Mouse (Mus musculus) left cerebral cortex, adult 8-10 months (tissue): ENCODE results near the gene Alox15. TPM values are rescaled to one million over a fixed set of nuclear protein-coding genes. Genes with fewer than 3 reads are reported as not detected.

Experiments used
- DNase-seq, 2 experiments: peaks; one replicate each; pipeline ENCODE4 v3.0.0; 2022; ENCODE audit warnings: low spot score in 2 of 2
- total RNA-seq, 4 experiments: library from RNA; stranded (reverse); gene quantifications; 2 replicates each; pipeline ENCODE4 v1.2.4; 2022

Gene Alox15
- total RNA-seq, 4 experiments from 2014 or later, result 0.35 TPM; not detected in 3

DNA sequence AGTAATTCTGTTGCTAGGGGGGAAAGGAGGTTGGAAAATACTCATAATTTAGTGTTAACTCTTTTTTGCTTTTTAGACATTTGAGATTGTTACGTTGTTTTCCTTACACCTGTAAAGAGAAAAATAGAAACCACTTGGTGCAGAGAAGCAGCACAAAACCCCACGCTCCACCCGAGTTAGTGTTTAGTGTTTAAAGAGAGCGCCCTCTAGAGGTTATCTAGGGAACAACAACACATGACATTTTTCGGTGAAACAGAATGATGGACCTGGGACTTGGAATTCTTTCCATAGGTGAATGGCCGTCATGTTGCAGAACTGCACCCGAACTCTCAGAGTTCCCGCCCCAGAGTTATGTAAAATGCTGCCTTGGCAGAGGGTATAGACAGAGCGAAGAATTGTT, 42.5 kb downstream of the Alox15 start:
- DNase-seq, result no peak

DNA sequence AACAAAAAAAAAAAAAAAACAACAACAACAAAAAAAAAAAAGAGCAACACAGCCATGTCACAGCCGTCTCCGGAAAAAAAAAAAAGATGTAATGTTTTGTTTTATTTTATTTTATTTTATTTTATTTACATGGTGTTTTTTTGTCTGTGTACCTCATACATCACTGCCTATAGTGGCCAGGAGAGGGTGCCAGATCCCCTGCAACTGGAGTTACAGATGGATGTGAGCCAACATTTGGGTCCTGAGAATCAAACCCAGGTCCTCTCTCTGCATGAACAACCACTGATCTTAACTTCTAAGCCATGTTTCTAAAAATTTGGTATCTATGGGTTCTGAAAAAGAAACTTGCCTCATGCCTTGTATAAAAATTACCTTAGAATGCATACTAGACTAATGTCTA, 43.5 kb downstream of the Alox15 start:
- no peak for DNase-seq

DNA sequence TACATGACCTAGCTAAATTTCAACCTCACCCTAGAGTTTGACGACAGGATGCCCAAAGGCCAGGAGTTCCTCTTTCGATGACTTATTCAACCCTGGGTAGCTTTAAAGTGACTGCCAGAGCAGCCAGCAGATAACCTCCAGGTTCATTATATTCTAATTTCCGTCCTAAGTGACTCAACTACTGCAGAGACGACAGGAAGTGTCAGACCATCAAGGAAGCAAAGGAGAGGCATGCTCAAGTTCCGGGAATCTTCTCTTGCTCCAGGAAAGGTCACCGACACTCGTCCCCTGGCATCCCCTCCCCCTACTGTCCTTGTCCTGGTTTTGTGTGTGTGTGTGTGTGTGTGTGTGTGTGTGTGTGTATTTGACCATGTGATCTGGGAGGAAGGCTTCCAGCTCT, 45.7 kb downstream of the Alox15 start:
- DNase-seq, result no peak

DNA sequence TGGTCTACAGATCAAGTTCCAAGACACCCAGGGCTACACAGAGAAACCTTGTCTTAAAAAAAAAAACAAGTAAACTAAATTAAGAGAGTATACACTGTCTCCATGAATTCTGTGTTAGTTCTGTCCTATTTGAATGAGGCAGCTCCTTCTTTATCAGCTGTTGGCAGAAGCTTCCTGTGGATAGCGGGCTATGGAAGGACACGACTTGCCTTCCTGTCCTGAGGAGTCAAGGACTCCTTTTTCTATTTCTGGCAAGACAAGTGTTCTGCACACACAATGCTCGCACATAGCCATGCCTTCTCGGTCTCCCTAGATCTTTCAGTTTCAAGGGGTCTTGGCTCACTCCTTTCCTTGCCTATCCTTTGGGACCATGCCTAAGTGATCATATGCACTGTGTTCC, 49.5 kb downstream of the Alox15 start:
- DNase-seq, result no peak

DNA sequence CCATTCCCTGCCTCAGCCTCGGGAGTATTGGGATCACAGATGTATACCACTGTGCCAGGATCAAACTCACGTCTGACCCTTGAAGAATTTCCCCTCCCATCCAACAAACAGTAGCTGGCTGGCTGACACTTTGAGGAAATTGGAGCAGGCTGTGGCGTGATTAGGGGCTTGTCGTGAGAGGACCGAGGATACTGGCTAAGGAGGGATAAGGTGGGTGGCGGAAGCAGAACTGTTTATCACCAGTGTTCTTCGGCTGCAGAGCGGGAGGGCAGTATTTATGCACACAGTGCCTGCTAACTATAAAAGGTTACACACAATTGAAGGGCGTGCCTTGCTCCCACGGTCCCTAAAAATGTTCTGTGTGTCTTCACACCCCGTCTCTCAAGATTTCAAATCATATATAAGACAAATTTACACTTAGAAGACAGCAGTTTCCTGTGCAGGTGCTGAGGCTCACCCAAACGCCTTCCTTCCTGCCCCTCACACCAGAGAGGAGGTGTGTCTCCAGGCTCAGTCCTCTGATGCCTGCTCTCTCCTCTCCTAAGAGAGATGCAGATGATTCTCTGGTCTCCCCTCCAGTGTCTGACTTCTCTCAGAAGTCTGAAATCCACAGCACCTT, 53.9 kb downstream of the Alox15 start:
- no peak for DNase-seq

DNA sequence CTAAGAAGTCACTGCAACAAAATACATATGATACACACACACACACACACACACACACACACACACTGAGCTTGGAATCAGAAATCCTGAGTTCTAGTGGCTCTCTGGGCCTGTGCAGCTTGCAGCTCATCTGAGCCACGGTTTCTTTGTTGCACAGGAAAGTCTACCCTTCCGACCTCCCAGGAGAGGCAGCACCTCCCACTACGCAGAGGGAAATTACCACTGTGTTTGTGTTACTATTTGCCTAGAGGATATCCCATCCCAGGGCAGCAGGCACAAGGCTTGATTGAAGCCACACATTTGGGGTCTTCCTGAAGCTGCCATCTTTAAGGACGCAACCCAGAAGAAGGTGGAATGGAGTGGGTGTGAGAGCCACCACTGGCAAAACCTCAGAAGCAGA, 54.4 kb downstream of the Alox15 start:
- no peak for DNase-seq

Other genes with a start within 250 kb of the Alox15 start
- 1 to 10 TPM in 1 of 4 experiments, under 1 TPM in 3; 0.57 to 1.1 (median 0.76) TPM for gene Mgl2, start 221.7 kb downstream of the Alox15 start, total RNA-seq
- gene Clec10a, start 195.8 kb downstream of the Alox15 start, total RNA-seq, result 1 to 10 TPM in 3 of 4 experiments, under 1 TPM in 1; 0.96 to 3.3 (median 2.7) TPM
- gene Slc16a11, start 139.3 kb downstream of the Alox15 start, total RNA-seq, result 10 to 100 TPM; 32.3 to 43.4 (median 36.5) TPM
- gene Slc16a13, start 131.0 kb downstream of the Alox15 start, total RNA-seq, result 10 to 100 TPM in 1 of 4 experiments, 1 to 10 TPM in 3; 7.6 to 10.4 (median 8.5) TPM
- 1 to 10 TPM; 1.0 to 2.2 (median 1.9) TPM for gene Bcl6b, start 122.2 kb downstream of the Alox15 start, total RNA-seq
- gene 0610010K14Rik, start 114.1 kb downstream of the Alox15 start, total RNA-seq, result 10 to 100 TPM; 41.0 to 46.9 (median 42.0) TPM
- 1 to 10 TPM; 3.2 to 5.1 (median 3.8) TPM for gene Gm21988, start 112.2 kb downstream of the Alox15 start, total RNA-seq
- 100 to 1,000 TPM; 197 to 255 (median 240) TPM for gene Rnasek, start 112.2 kb downstream of the Alox15 start, total RNA-seq
- gene Alox12, start 96.7 kb downstream of the Alox15 start, total RNA-seq, result under 1 TPM; 0.23 to 0.82 (median 0.55) TPM
- gene Alox12e, start 29.4 kb downstream of the Alox15 start, total RNA-seq, result under 1 TPM; 0.21 to 0.39 (median 0.26) TPM
- gene Pelp1, start 58.0 kb upstream of the Alox15 start, total RNA-seq, result 10 to 100 TPM; 31.9 to 37.0 (median 35.2) TPM
- gene Arrb2, start 80.6 kb upstream of the Alox15 start, total RNA-seq, result 10 to 100 TPM; 62.4 to 85.9 (median 70.1) TPM
- gene Med11, start 99.9 kb upstream of the Alox15 start, total RNA-seq, result 10 to 100 TPM; 10.8 to 14.1 (median 13.5) TPM
- gene Zmynd15, start 107.4 kb upstream of the Alox15 start, total RNA-seq, result under 1 TPM; 0.11 to 0.79 (median 0.46) TPM
- 1 to 10 TPM in 3 of 4 experiments, under 1 TPM in 1; 0.97 to 4.6 (median 2.3) TPM for gene Cxcl16, start 108.0 kb upstream of the Alox15 start, total RNA-seq
- 1 to 10 TPM in 1 of 4 experiments, not detected in 3; 1.1 TPM for gene Tm4sf5, start 153.2 kb upstream of the Alox15 start, total RNA-seq
- under 1 TPM in 1 of 4 experiments, not detected in 3; 0.63 TPM for gene Vmo1, start 162.6 kb upstream of the Alox15 start, total RNA-seq
- gene Gltpd2, start 167.2 kb upstream of the Alox15 start, total RNA-seq, result not detected
- 100 to 1,000 TPM; 187 to 213 (median 191) TPM for gene Psmb6, start 173.3 kb upstream of the Alox15 start, total RNA-seq
- not detected for gene Gm40193, start 180.9 kb upstream of the Alox15 start, total RNA-seq
- 10 to 100 TPM; 15.7 to 20.4 (median 19.4) TPM for gene Pld2, start 188.0 kb upstream of the Alox15 start, total RNA-seq
- gene Mink1, start 210.8 kb upstream of the Alox15 start, total RNA-seq, result 100 to 1,000 TPM; 389 to 423 (median 415) TPM